Mouse (Mus musculus) urinary bladder, postnatal 36 days (tissue): ENCODE data around the gene Acin1.

Experiments used
- DNase-seq, 2 experiments: peaks; one replicate each; pipeline ENCODE4 v3.0.0; 2022; ENCODE audit warnings: low spot score in 2 of 2, mixed read lengths in 1 of 2

Gene Acin1

GRCm38 (mm10) chr14:54686522-54687143 lies at the start of gene Acin1:
TSS of gene Acin1 (minus strand) at chr14:54686931.
- DNase-seq, result peak; percentile 100

- DNase-seq, result no peak
These were observed 48.5 kb upstream of the Acin1 start for GRCm38 (mm10) chr14:54735221-54735620.

- no peak for DNase-seq
These were observed 47.3 kb upstream of the Acin1 start for GRCm38 (mm10) chr14:54734004-54734403.

- DNase-seq, result no peak
These were observed 45.5 kb upstream of the Acin1 start for GRCm38 (mm10) chr14:54732206-54732605.

- no peak for DNase-seq
These were observed 43.6 kb upstream of the Acin1 start for GRCm38 (mm10) chr14:54730305-54730704.

- DNase-seq, result no peak
These were observed 42.3 kb upstream of the Acin1 start for GRCm38 (mm10) chr14:54728823-54729653.

GRCm38 (mm10) chr14:54727565-54727964 lies 40.8 kb upstream of the Acin1 start:
- no peak for DNase-seq

GRCm38 (mm10) chr14:54724049-54724448 lies 37.3 kb upstream of the Acin1 start:
- no peak for DNase-seq

- DNase-seq, result no peak
These were observed 35.0 kb upstream of the Acin1 start for GRCm38 (mm10) chr14:54721711-54722110.

- no peak for DNase-seq
These were observed 34.1 kb upstream of the Acin1 start for GRCm38 (mm10) chr14:54720654-54721350.

- DNase-seq, result no peak
These were observed 33.3 kb upstream of the Acin1 start for GRCm38 (mm10) chr14:54720041-54720440.

- no peak for DNase-seq
These were observed 28.7 kb upstream of the Acin1 start for GRCm38 (mm10) chr14:54715402-54715801.

GRCm38 (mm10) chr14:54714617-54715081 lies 27.9 kb upstream of the Acin1 start:
- DNase-seq, result no peak

GRCm38 (mm10) chr14:54714121-54714520 lies 27.4 kb upstream of the Acin1 start:
- DNase-seq, result peak; percentile 48 to 64

- peak in 1 of 2 experiments; percentile 19 for DNase-seq
These were observed 26.1 kb upstream of the Acin1 start for GRCm38 (mm10) chr14:54712861-54713260.

GRCm38 (mm10) chr14:54712074-54712473 lies 25.3 kb upstream of the Acin1 start, which contains the start of gene Cebpe:
TSS of gene Cebpe (minus strand) at chr14:54712174.
- no peak for DNase-seq

- no peak for DNase-seq
These were observed 22.3 kb upstream of the Acin1 start for GRCm38 (mm10) chr14:54709054-54709453.

- no peak for DNase-seq
These were observed 20.0 kb upstream of the Acin1 start for GRCm38 (mm10) chr14:54706589-54707320.

- DNase-seq, result no peak
These were observed 19.1 kb upstream of the Acin1 start for GRCm38 (mm10) chr14:54705844-54706243.

GRCm38 (mm10) chr14:54703207-54703606 lies 16.5 kb upstream of the Acin1 start:
- no peak for DNase-seq

GRCm38 (mm10) chr14:54701298-54701697 lies 14.6 kb upstream of the Acin1 start:
- DNase-seq, result peak; percentile 71 to 74

GRCm38 (mm10) chr14:54699586-54699985 lies 12.9 kb upstream of the Acin1 start:
- DNase-seq, result no peak
